Comparison of ENCODE assay signal across 21 mouse cellular contexts in the genomic region with DNA sequence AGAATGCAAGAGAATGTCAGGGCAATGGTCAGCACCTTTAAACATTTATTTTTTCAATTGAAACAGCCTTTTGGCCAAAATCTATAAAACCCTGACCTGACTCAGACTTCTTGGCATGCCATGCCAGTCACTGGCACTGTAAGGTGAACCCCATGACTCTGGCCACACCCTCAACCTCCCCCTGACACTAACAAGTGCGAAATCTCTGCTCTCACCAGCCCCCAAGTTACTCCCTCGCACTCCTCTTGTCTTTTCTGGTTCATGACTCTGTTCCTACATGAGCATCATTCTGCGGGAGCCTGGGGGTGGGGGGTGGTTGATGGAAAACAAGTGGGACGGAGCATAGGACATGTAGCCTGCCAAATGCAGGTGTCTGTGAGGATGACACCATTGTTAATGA.
DNase-seq lines count a peak whose midpoint lies in the region; ATAC-seq and TF ChIP-seq lines count a peak whose summit lies in the region.
"Had no signal": no experiment of that assay in that cellular context is flagged by ENCODE, and none has a peak within 500 bp of the region (broad histone marks: within the 10 kb centered on the region; RNA-seq: fewer than 3 reads in every experiment).

No protein-coding gene starts in this region.

- no peak overlapping the region for H3K4me2 ChIP-seq in kidney, postnatal 0 days (ENCODE audit: low read length)
- no peak overlapping the region for H3K4me2 ChIP-seq in stomach, postnatal 0 days (replicated peaks; ENCODE audit: low read depth)
- H3K4me2 ChIP-seq in intestine, embryonic 15.5 days (replicated peaks) = no peak overlapping the region
- H3K4me2 ChIP-seq: embryonic facial prominence, embryonic 13.5 days; forebrain, embryonic 15.5 days; hindbrain, embryonic 13.5 days had no signal

- no peaks in the 10 kb centered on the region for H3K36me3 ChIP-seq in kidney, postnatal 0 days (ENCODE audit: insufficient read depth, low read length)
- H3K36me3 ChIP-seq in stomach, postnatal 0 days (ENCODE audit: control insufficient read depth, insufficient read depth, low read length) = no peaks in the 10 kb centered on the region
- no peaks in the 10 kb centered on the region for H3K36me3 ChIP-seq in intestine, embryonic 15.5 days
- H3K36me3 ChIP-seq: embryonic facial prominence, embryonic 13.5 days; forebrain, embryonic 15.5 days; heart, embryonic 10.5 days; hindbrain, embryonic 13.5 days had no signal

- no peaks in the 10 kb centered on the region for H3K27me3 ChIP-seq in kidney, postnatal 0 days (ENCODE audit: insufficient read depth, low read length)
- H3K27me3 ChIP-seq in stomach, postnatal 0 days (ENCODE audit: control insufficient read depth, insufficient read depth, low read length) = no peaks in the 10 kb centered on the region
- H3K27me3 ChIP-seq in intestine, embryonic 15.5 days (replicated peaks) = no peaks in the 10 kb centered on the region
- H3K27me3 ChIP-seq: CH12.LX; embryonic facial prominence, embryonic 13.5 days; forebrain, embryonic 15.5 days; hindbrain, embryonic 13.5 days had no signal

- H3K9ac ChIP-seq in kidney, postnatal 0 days (ENCODE audit: low read depth, low read length) = no peak overlapping the region
- no peak overlapping the region for H3K9ac ChIP-seq in stomach, postnatal 0 days (ENCODE audit: low read length)
- no peak overlapping the region for H3K9ac ChIP-seq in intestine, embryonic 15.5 days
- H3K9ac ChIP-seq: embryonic facial prominence, embryonic 13.5 days; forebrain, embryonic 15.5 days; hindbrain, embryonic 13.5 days had no signal

- DNase-seq in embryo, embryonic 10.5 days (ENCODE audit: low spot score) = peak; percentile 18
- no peak for DNase-seq in embryo, embryonic 9.5 days (ENCODE audit: extremely low spot score)
- DNase-seq in kidney, postnatal 0 days (ENCODE audit: low spot score) = peak; percentile 50
- no peak for DNase-seq in kidney, postnatal 14 days
- peak; percentile 5 for DNase-seq in retina, postnatal 1 day
- DNase-seq in retina, embryonic 14.5 days (ENCODE audit: low spot score) = no peak
- DNase-seq in stomach, postnatal 0 days (ENCODE audit: low spot score) = peak; percentile 16
- DNase-seq: adrenal gland, postnatal 25 days; cerebellum, adult 11-12 months; cerebellum, postnatal 36 days; gastrocnemius, postnatal 25 days; heart, postnatal 14 days; right cerebral cortex, postnatal 14 days; spleen, adult 18-20 months; thymus, adult 2 months had no signal

- TF ChIP-seq EP300 in stomach, postnatal 0 days (optimal IDR thresholded peaks at IDR 0.05) = no peak

- no peak for TF ChIP-seq CTCF in kidney, postnatal 0 days (IDR thresholded peaks at IDR 0.05; ENCODE audit: low read depth)
- no peak for TF ChIP-seq CTCF in stomach, postnatal 0 days (IDR thresholded peaks at IDR 0.05; ENCODE audit: low read depth)

- 0 out of 2 replicates have a peak overlapping the region, but pooled peaks have one; percentile 26 for H3K27ac ChIP-seq in kidney, postnatal 0 days
- H3K27ac ChIP-seq in stomach, postnatal 0 days (replicated peaks) = no peak overlapping the region
- H3K27ac ChIP-seq in intestine, embryonic 15.5 days = no peak overlapping the region
- H3K27ac ChIP-seq: embryonic facial prominence, embryonic 13.5 days; forebrain, embryonic 15.5 days; heart, embryonic 10.5 days; hindbrain, embryonic 13.5 days had no signal

- H3K4me3 ChIP-seq in kidney, postnatal 0 days (replicated peaks; ENCODE audit: low read depth, low read length) = no peak overlapping the region
- H3K4me3 ChIP-seq in stomach, postnatal 0 days (ENCODE audit: low read depth, low read length) = no peak overlapping the region
- H3K4me3 ChIP-seq in intestine, embryonic 15.5 days (replicated peaks) = no peak overlapping the region
- H3K4me3 ChIP-seq: embryonic facial prominence, embryonic 13.5 days; forebrain, embryonic 15.5 days; heart, embryonic 10.5 days; hindbrain, embryonic 13.5 days had no signal

- H3K4me1 ChIP-seq in kidney, postnatal 0 days (replicated peaks; ENCODE audit: insufficient read depth, low read length) = peaks cover 7% of the 10 kb centered on the region; the same call in 1 of the 2 replicates
- 0 out of 2 replicates have a peak, but pooled peaks cover 2% of the 10 kb centered on the region for H3K4me1 ChIP-seq in stomach, postnatal 0 days (replicated peaks; ENCODE audit: control insufficient read depth, insufficient read depth)
- no peaks in the 10 kb centered on the region for H3K4me1 ChIP-seq in intestine, embryonic 15.5 days (replicated peaks)
- H3K4me1 ChIP-seq: heart, embryonic 10.5 days had no signal

- peak; percentile 66; the same call in 1 of the 2 replicates for ATAC-seq in kidney, postnatal 0 days (replicated peaks; ENCODE audit: low FRiP score, low read depth)
- ATAC-seq in stomach, postnatal 0 days (ENCODE audit: low FRiP score, low TSS enrichment) = no peak
- ATAC-seq in intestine, embryonic 15.5 days = no peak
- ATAC-seq: forebrain, embryonic 15.5 days had no signal

- no peaks in the 10 kb centered on the region for H3K9me3 ChIP-seq in kidney, postnatal 0 days (replicated peaks; ENCODE audit: low read length)
- no peaks in the 10 kb centered on the region for H3K9me3 ChIP-seq in stomach, postnatal 0 days (ENCODE audit: control insufficient read depth, low read length)
- no peaks in the 10 kb centered on the region for H3K9me3 ChIP-seq in intestine, embryonic 15.5 days
- H3K9me3 ChIP-seq: embryonic facial prominence, embryonic 13.5 days; forebrain, embryonic 15.5 days; heart, embryonic 10.5 days; hindbrain, embryonic 13.5 days had no signal

- 36% methylated on average over 4 of the region's 4 CpGs for WGBS in kidney, postnatal 0 days
- 62% methylated on average over 4 of the region's 4 CpGs for WGBS in stomach, postnatal 0 days
- WGBS in intestine, embryonic 15.5 days = 75% methylated on average over 4 of the region's 4 CpGs

Comparison
In these comparisons a context has a peak if more than half of its experiments do, and no peak if none do; other contexts are left out.
1. DNase-seq: peak in embryo, embryonic 10.5 days (single experiment), kidney, postnatal 0 days (single experiment), retina, postnatal 1 day (single experiment) and stomach, postnatal 0 days (single experiment); none in embryo, embryonic 9.5 days (single experiment), kidney, postnatal 14 days (single experiment) and retina, embryonic 14.5 days (single experiment).